Mouse (Mus musculus): ENCODE data around the gene Adamts3. TPM values are rescaled to one million over a fixed set of nuclear protein-coding genes. Genes with fewer than 3 reads are reported as not detected.

Gene Adamts3
- polyA plus RNA-seq, 1 experiment from 2014 or later, result 7.0 TPM

- H3K4me1 ChIP-seq (replicated peaks; ENCODE audit: control insufficient read depth, insufficient read depth, low read length), result no peaks in the 10 kb centered on the region
- no peak overlapping the region for H3K9ac ChIP-seq (ENCODE audit: low read length)
- H3K9me3 ChIP-seq (ENCODE audit: control insufficient read depth, low read length), result no peaks in the 10 kb centered on the region
- H3K27ac ChIP-seq (ENCODE audit: low read depth, low read length), result no peak overlapping the region
- no peak for DNase-seq (ENCODE audit: low spot score)
- no peak overlapping the region for H3K4me2 ChIP-seq (ENCODE audit: low read depth, low read length, severe bottlenecking)
- no peak overlapping the region for H3K4me3 ChIP-seq (ENCODE audit: low read depth, low read length)
- WGBS, result 86% methylated on average over 2 of the region's 2 CpGs
- no peaks in the 10 kb centered on the region for H3K27me3 ChIP-seq (ENCODE audit: control insufficient read depth, insufficient read depth, low read length)
- no peaks in the 10 kb centered on the region for H3K36me3 ChIP-seq (ENCODE audit: control insufficient read depth, insufficient read depth, low read length)
- no peak for ATAC-seq (replicated peaks; ENCODE audit: low FRiP score)
Measured at GRCm38 (mm10) chr5:89751836-89752235, 131.3 kb downstream of the Adamts3 start.

GRCm38 (mm10) chr5:89748185-89748884 lies 134.8 kb downstream of the Adamts3 start:
- no peak overlapping the region for H3K27ac ChIP-seq (ENCODE audit: low read depth, low read length)
- ATAC-seq (replicated peaks; ENCODE audit: low FRiP score) (no peak), DNase-seq (ENCODE audit: low spot score) (no peak)
- H3K9ac ChIP-seq (ENCODE audit: low read length), result no peak overlapping the region
- H3K9me3 ChIP-seq (ENCODE audit: control insufficient read depth, low read length), result no peaks in the 10 kb centered on the region
- no peaks in the 10 kb centered on the region for H3K36me3 ChIP-seq (ENCODE audit: control insufficient read depth, insufficient read depth, low read length)
- WGBS, result 92% methylated on average over 2 of the region's 2 CpGs
- H3K4me2 ChIP-seq (ENCODE audit: low read depth, low read length, severe bottlenecking), result no peak overlapping the region
- no peaks in the 10 kb centered on the region for H3K27me3 ChIP-seq (ENCODE audit: control insufficient read depth, insufficient read depth, low read length)
- no peak overlapping the region for H3K4me3 ChIP-seq (ENCODE audit: low read depth, low read length)
- no peaks in the 10 kb centered on the region for H3K4me1 ChIP-seq (replicated peaks; ENCODE audit: control insufficient read depth, insufficient read depth, low read length)

GRCm38 (mm10) chr5:89747149-89747659 lies 135.9 kb downstream of the Adamts3 start:
- H3K27ac ChIP-seq (ENCODE audit: low read depth, low read length), result no peak overlapping the region
- no peaks in the 10 kb centered on the region for H3K36me3 ChIP-seq (ENCODE audit: control insufficient read depth, insufficient read depth, low read length)
- no peak overlapping the region for H3K9ac ChIP-seq (ENCODE audit: low read length)
- no peak overlapping the region for H3K4me2 ChIP-seq (ENCODE audit: low read depth, low read length, severe bottlenecking)
- no peak overlapping the region for H3K4me3 ChIP-seq (ENCODE audit: low read depth, low read length)
- no peaks in the 10 kb centered on the region for H3K4me1 ChIP-seq (replicated peaks; ENCODE audit: control insufficient read depth, insufficient read depth, low read length)
- H3K9me3 ChIP-seq (ENCODE audit: control insufficient read depth, low read length), result no peaks in the 10 kb centered on the region
- DNase-seq (ENCODE audit: low spot score), result no peak
- ATAC-seq (replicated peaks; ENCODE audit: low FRiP score), result no peak
- no peaks in the 10 kb centered on the region for H3K27me3 ChIP-seq (ENCODE audit: control insufficient read depth, insufficient read depth, low read length)
- WGBS, result 89% methylated on average over 5 of the region's 5 CpGs

GRCm38 (mm10) chr5:89745112-89745511 lies 138.0 kb downstream of the Adamts3 start:
- Histone ChIP-seq H3K4me1 (replicated peaks; ENCODE audit: control insufficient read depth, insufficient read depth, low read length) (no peaks in the 10 kb centered on the region), H3K36me3 (ENCODE audit: control insufficient read depth, insufficient read depth, low read length) (no peaks in the 10 kb centered on the region), H3K4me3 (ENCODE audit: low read depth, low read length) (no peak overlapping the region), H3K9me3 (ENCODE audit: control insufficient read depth, low read length) (no peaks in the 10 kb centered on the region), H3K4me2 (ENCODE audit: low read depth, low read length, severe bottlenecking) (no peak overlapping the region), H3K27me3 (ENCODE audit: control insufficient read depth, insufficient read depth, low read length) (no peaks in the 10 kb centered on the region), H3K27ac (ENCODE audit: low read depth, low read length) (no peak overlapping the region), H3K9ac (ENCODE audit: low read length) (no peak overlapping the region)
- DNase-seq (ENCODE audit: low spot score) (no peak), ATAC-seq (replicated peaks; ENCODE audit: low FRiP score) (no peak)
- 78% methylated on average over 2 of the region's 2 CpGs for WGBS

- Histone ChIP-seq H3K27me3 (ENCODE audit: control insufficient read depth, insufficient read depth, low read length) (no peaks in the 10 kb centered on the region), H3K4me3 (ENCODE audit: low read depth, low read length) (no peak overlapping the region), H3K27ac (ENCODE audit: low read depth, low read length) (no peak overlapping the region), H3K9me3 (ENCODE audit: control insufficient read depth, low read length) (no peaks in the 10 kb centered on the region), H3K4me2 (ENCODE audit: low read depth, low read length, severe bottlenecking) (no peak overlapping the region), H3K9ac (ENCODE audit: low read length) (no peak overlapping the region), H3K36me3 (ENCODE audit: control insufficient read depth, insufficient read depth, low read length) (no peaks in the 10 kb centered on the region), H3K4me1 (replicated peaks; ENCODE audit: control insufficient read depth, insufficient read depth, low read length) (no peaks in the 10 kb centered on the region)
- 87% methylated on average over 2 of the region's 2 CpGs for WGBS
- ATAC-seq (replicated peaks; ENCODE audit: low FRiP score) (no peak), DNase-seq (ENCODE audit: low spot score) (no peak)
Measured at GRCm38 (mm10) chr5:89734759-89735158, 148.4 kb downstream of the Adamts3 start.

- Histone ChIP-seq H3K27ac (ENCODE audit: low read depth, low read length) (no peak overlapping the region), H3K4me3 (ENCODE audit: low read depth, low read length) (no peak overlapping the region), H3K4me2 (ENCODE audit: low read depth, low read length, severe bottlenecking) (no peak overlapping the region), H3K9me3 (ENCODE audit: control insufficient read depth, low read length) (peaks cover 6% of the 10 kb centered on the region; the same call in 1 of the 2 replicates), H3K4me1 (replicated peaks; ENCODE audit: control insufficient read depth, insufficient read depth, low read length) (no peaks in the 10 kb centered on the region), H3K27me3 (ENCODE audit: control insufficient read depth, insufficient read depth, low read length) (no peaks in the 10 kb centered on the region), H3K36me3 (ENCODE audit: control insufficient read depth, insufficient read depth, low read length) (no peaks in the 10 kb centered on the region), H3K9ac (ENCODE audit: low read length) (no peak overlapping the region)
- ATAC-seq (replicated peaks; ENCODE audit: low FRiP score), result no peak
- 90% methylated on average over 3 of the region's 3 CpGs for WGBS
- no peak for DNase-seq (ENCODE audit: low spot score)
Measured at GRCm38 (mm10) chr5:89730411-89730810, 152.7 kb downstream of the Adamts3 start.

- Histone ChIP-seq H3K9ac (ENCODE audit: low read length) (no peak overlapping the region), H3K27ac (ENCODE audit: low read depth, low read length) (no peak overlapping the region), H3K27me3 (ENCODE audit: control insufficient read depth, insufficient read depth, low read length) (no peaks in the 10 kb centered on the region), H3K36me3 (ENCODE audit: control insufficient read depth, insufficient read depth, low read length) (no peaks in the 10 kb centered on the region), H3K4me2 (ENCODE audit: low read depth, low read length, severe bottlenecking) (no peak overlapping the region), H3K9me3 (ENCODE audit: control insufficient read depth, low read length) (peaks cover 6% of the 10 kb centered on the region; the same call in 1 of the 2 replicates), H3K4me1 (replicated peaks; ENCODE audit: control insufficient read depth, insufficient read depth, low read length) (no peaks in the 10 kb centered on the region), H3K4me3 (ENCODE audit: low read depth, low read length) (no peak overlapping the region)
- no peak for ATAC-seq (replicated peaks; ENCODE audit: low FRiP score)
- no peak for DNase-seq (ENCODE audit: low spot score)
- 90% methylated on average over 3 of the region's 3 CpGs for WGBS
Measured at GRCm38 (mm10) chr5:89728117-89728516, 155.0 kb downstream of the Adamts3 start.

GRCm38 (mm10) chr5:89727497-89728057 lies 155.6 kb downstream of the Adamts3 start:
- peaks cover 6% of the 10 kb centered on the region; the same call in 1 of the 2 replicates for H3K9me3 ChIP-seq (ENCODE audit: control insufficient read depth, low read length)
- H3K4me2 ChIP-seq (ENCODE audit: low read depth, low read length, severe bottlenecking), result no peak overlapping the region
- H3K27me3 ChIP-seq (ENCODE audit: control insufficient read depth, insufficient read depth, low read length), result no peaks in the 10 kb centered on the region
- no peak overlapping the region for H3K4me3 ChIP-seq (ENCODE audit: low read depth, low read length)
- H3K27ac ChIP-seq (ENCODE audit: low read depth, low read length), result no peak overlapping the region
- ATAC-seq (replicated peaks; ENCODE audit: low FRiP score), result no peak
- no peaks in the 10 kb centered on the region for H3K36me3 ChIP-seq (ENCODE audit: control insufficient read depth, insufficient read depth, low read length)
- 84% methylated on average over 6 of the region's 6 CpGs for WGBS
- no peaks in the 10 kb centered on the region for H3K4me1 ChIP-seq (replicated peaks; ENCODE audit: control insufficient read depth, insufficient read depth, low read length)
- no peak for DNase-seq (ENCODE audit: low spot score)
- no peak overlapping the region for H3K9ac ChIP-seq (ENCODE audit: low read length)

GRCm38 (mm10) chr5:89714552-89714951 lies 168.6 kb downstream of the Adamts3 start:
- Histone ChIP-seq H3K9ac (ENCODE audit: low read length) (no peak overlapping the region), H3K9me3 (ENCODE audit: control insufficient read depth, low read length) (no peaks in the 10 kb centered on the region), H3K27ac (ENCODE audit: low read depth, low read length) (no peak overlapping the region), H3K4me1 (replicated peaks; ENCODE audit: control insufficient read depth, insufficient read depth, low read length) (no peaks in the 10 kb centered on the region), H3K27me3 (ENCODE audit: control insufficient read depth, insufficient read depth, low read length) (no peaks in the 10 kb centered on the region), H3K4me3 (ENCODE audit: low read depth, low read length) (no peak overlapping the region), H3K4me2 (ENCODE audit: low read depth, low read length, severe bottlenecking) (no peak overlapping the region), H3K36me3 (ENCODE audit: control insufficient read depth, insufficient read depth, low read length) (no peaks in the 10 kb centered on the region)
- WGBS, result 50% methylated on average over 2 of the region's 2 CpGs
- no peak for DNase-seq (ENCODE audit: low spot score)
- ATAC-seq (replicated peaks; ENCODE audit: low FRiP score), result no peak
